Mouse (Mus musculus): ENCODE measurements around the gene Zfp942.

- no peak for TF ChIP-seq POLR2A (IDR thresholded peaks at IDR 0.05; ENCODE audit: low read depth, low read length)
- TF ChIP-seq CTCF (IDR thresholded peaks at IDR 0.05; ENCODE audit: borderline replicate concordance, insufficient read depth, low read length): no peak
These were observed 1.0 kb upstream of the Zfp942 start for GRCm38 (mm10) chr17:21963302-21963701.

Data from embryonic fibroblast, embryonic 13.5 days (primary cell).